Mouse (Mus musculus) layer of hippocampus, postnatal 36 days (tissue): ENCODE measurements around the gene Ppp4c. TPM values are rescaled to one million over a fixed set of nuclear protein-coding genes. Genes with fewer than 3 reads are reported as not detected.

Source experiments
- DNase-seq, 2 experiments: peaks; one replicate each; pipeline ENCODE4 v3.0.0; 2022
- total RNA-seq, 2 experiments: library from RNA; stranded (reverse); gene quantifications; 2 replicates each; pipeline ENCODE4 v1.2.3; 2021

Ppp4c gene
- total RNA-seq, 2 experiments from 2014 or later, result 54.3 to 59.5 TPM

DNA sequence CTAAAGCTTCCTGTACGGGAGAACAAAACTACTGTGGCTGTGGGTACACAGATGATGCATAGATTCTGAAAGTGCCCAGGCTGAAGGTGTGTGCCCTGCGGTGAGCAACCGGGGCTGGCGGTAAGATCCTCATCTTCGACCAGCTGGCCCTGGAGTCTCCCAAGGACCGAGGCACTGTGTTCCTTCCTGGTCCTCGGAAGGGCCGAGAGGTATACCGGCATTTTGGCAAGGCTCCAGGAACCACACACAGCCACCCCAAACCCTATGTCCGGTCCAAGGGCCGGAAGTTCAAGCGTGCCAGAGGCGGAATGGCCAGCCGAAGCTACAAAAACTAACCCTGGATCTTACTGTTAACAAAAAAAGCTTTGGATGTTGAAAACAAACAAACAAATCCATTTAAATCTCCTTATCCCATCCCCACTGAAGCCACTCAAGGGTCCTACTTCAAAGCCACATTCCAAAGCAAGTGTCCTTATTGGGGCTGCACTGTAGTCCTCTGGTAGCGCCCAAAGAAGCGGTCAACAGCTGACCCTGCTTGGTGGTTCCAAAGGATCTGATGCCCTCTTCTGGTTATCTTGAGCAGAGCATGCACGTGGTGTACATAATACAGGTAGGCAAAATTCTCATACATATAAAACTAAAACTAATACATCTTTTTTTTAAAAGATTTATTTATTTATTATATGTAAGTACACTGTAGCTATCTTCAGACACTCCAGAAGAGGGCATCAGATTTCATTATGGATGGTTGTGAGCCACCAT, 42.5 kb downstream of the Ppp4c start:
- no peak for DNase-seq

DNA sequence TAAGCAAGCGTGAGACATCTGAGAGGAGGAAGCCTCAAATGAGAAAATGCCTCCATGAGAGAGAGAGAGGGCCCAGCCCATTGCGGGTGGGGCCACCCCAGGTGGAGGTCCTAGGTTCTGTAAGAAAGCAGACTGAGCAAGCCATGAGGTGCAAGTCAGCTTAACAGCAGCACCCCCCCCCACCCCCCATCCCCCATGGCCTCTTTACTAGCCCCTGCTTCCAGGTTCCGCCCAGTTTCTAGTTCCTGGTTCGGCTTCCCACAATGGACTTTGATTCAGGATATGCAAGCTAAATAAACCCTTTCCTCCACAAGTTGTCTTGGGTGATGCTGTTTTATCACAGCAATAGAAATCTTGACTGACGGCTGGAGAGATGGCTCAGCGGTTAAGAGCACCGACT, 43.5 kb downstream of the Ppp4c start:
- DNase-seq, result no peak

DNA sequence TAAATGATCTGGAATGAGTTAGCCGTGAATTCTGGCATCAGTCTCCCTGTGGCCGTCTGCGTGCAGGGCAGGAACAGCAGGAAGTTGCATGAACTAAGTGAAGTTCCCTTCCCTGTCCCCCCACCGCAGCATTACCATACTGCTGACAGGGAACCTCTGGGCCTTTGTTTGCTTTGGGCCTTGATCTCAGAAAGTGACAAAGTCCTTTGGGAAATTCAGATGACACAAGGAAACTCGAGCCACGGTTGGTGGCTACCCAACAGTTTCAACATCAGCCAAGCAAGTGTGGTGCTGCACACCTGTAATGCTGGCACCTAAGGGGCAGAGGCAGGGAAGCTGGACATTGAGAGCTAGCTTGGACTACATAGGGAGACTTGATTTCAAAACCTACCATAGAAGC, 45.5 kb downstream of the Ppp4c start:
- DNase-seq, result no peak

DNA sequence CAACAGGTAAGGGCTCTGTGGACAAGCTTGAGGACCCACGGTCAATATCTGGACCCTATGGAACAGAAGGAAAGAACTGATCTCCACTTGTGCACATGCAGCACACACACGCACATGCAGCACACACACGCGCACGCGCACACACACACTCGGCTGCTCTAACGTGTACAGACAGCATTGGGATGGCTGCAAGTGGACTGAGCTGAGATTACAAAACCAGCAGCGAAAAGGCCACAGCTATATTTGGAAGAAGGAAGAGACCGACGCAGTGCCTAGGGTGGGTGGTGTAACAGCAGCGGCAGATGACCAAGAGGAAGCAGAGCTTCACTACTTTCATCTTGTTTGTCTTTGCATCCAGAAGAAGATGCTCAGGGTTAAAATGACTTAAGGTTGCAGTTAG, 46.2 kb downstream of the Ppp4c start:
- DNase-seq, result no peak

DNA sequence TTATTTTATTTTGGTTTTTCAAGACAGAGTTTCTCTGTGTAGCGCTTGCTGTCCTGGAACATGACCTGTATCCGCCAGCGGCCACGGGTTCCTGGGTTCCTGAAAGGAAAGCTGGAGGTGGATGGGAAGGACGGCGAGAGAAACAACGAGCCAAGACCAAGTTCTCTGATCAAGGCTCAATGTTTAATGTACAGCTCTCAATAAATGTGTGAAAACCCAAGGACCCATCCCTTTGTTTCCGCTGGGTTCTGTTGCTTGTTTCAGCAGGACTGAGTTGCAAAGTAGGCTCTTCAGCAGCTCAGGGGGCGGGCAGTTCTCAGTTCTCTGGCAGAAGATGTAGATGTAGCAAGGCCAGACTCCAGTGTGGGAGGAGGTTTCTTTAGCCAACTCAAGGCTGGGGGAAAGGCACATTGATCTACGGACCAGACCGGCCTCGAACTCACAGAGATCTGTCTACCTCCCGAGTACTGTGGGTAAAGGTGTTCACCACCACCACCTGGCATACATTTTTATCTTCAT, 50.3 kb downstream of the Ppp4c start:
- no peak for DNase-seq

DNA sequence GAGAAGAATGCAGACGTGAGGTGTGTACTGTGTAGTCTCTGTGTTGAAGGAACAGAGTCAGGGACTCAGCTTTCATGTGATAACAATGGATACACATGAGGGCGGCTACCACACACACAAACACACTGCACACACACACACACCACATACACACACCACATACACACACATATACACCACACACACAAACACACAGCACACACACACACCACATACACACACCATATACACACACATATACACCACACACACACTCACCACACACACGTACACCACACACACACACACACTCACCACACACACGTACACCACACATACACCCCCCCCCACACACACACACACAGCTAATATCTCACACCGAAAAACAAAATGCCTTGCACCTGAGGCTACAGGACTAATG, 50.8 kb downstream of the Ppp4c start:
- no peak for DNase-seq

DNA sequence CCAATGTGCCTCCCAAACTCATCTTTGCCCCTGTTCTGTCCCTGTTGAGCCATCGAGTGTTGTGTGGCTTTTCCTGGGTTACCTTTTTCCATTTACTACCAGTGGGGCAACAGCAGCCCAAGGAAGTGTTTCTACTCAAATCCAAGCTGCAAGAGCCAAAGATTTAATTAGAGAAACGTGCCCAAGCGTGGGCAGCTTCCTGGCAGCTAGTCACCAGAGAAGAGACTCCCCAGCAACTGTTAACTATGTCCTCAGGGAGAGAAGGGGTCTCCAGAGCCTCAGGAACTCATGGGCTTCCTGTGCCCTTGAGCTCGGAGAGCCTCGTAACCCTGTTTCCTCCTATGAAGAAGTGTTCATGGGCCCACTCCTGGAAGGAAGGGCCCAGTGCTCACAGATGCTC, 51.3 kb downstream of the Ppp4c start:
- DNase-seq, result no peak

DNA sequence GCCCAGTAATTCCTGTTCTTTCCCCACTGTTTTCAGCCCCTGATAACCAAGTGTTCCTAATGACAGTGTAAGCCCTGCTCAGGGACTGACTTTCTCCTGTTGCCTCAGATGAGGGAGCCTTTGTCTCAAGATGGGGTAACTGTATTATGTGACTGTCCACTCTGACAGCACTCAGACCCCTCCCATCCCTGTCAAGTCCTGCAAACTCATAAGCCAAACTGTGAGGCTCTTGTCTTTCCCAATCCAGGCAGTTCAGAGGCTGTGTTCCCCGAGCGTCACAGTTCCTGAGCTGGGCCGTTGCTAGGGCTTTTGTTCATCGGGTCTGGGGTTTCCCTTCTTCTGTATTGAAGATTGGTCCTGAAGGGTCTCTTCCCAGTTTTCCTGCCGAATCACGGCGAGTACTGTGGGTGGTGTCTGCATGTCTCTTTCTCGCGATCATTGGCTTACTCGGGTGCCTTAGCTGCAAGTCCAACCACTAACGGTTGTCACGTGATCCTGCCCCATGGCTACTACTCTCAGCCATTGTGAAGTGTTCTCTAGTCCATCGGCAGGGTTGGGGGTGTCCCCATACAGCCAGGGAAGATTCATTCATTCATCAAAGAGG, 52.1 kb downstream of the Ppp4c start:
- no peak for DNase-seq

DNA sequence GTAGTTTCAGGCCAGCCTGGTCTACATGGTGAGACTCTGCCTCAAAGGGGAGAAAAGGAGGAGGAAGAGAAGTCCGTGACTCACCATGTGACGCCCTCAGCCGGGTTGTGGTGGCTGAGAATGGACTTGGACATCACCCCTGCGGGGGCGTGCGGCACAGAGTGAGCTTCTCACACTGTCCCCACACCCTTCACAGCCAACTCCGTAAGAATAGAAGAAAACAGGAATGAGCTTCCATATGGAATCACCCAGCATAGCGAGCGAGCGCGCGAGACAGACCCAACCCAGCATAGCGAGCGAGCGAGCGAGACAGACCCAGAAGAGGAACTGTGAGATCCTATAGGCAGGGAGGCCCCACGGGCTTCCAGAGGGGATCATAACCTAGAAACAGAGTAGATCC, 52.7 kb downstream of the Ppp4c start:
- DNase-seq, result no peak

DNA sequence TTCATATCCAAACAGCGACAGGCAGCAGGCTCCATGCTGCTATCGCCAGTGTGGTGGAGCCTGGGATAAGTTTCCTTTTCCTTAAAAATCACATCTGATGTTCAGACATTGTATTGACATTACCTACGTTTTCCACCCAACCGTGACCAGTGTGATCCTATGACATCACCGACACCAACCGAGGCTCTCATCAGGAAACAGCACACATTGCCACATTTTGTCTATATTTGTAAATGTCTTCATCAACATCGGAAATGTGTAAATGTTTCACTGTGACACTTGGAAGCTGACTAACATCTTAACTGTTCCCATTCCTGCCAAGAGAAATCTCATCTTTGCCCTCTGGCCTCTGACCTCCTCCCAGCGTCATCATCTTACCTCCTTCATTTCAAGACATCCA, 56.2 kb downstream of the Ppp4c start:
- DNase-seq, result no peak

Other genes starting within 250 kb of the Ppp4c start
- 100 to 1,000 TPM; 172 to 177 TPM for gene Eif3c, start 226.1 kb downstream of the Ppp4c start, total RNA-seq
- under 1 TPM; 0.40 to 0.42 TPM for gene Apobr, start 207.6 kb downstream of the Ppp4c start, total RNA-seq
- 10 to 100 TPM; 28.3 to 32.9 TPM for gene Cln3, start 206.7 kb downstream of the Ppp4c start, total RNA-seq
- gene Il27, start 197.6 kb downstream of the Ppp4c start, total RNA-seq, result not detected
- 1 to 10 TPM; 7.5 to 7.9 TPM for gene Nupr1, start 161.6 kb downstream of the Ppp4c start, total RNA-seq
- 10 to 100 TPM; 25.6 to 30.3 TPM for gene Sgf29, start 143.2 kb downstream of the Ppp4c start, total RNA-seq
- gene Sult1a1, start 116.1 kb downstream of the Ppp4c start, total RNA-seq, result 10 to 100 TPM in 1 of 2 experiments, 1 to 10 TPM in 1; 6.3 to 11.2 TPM
- 100 to 1,000 TPM in 1 of 2 experiments, 10 to 100 TPM in 1; 98.8 to 109 TPM for gene Bola2, start 97.1 kb downstream of the Ppp4c start, total RNA-seq
- 10 to 100 TPM; 16.2 to 16.4 TPM for gene Slx1b, start 96.7 kb downstream of the Ppp4c start, total RNA-seq
- 100 to 1,000 TPM; 114 to 121 TPM for gene Coro1a, start 84.7 kb downstream of the Ppp4c start, total RNA-seq
- gene Mapk3, start 32.9 kb downstream of the Ppp4c start, total RNA-seq, result 100 to 1,000 TPM; 144 to 146 TPM
- 1 to 10 TPM; 2.5 to 5.1 TPM for gene Gdpd3, start 26.2 kb downstream of the Ppp4c start, total RNA-seq
- gene Ypel3, start 15.5 kb downstream of the Ppp4c start, total RNA-seq, result 100 to 1,000 TPM; 278 to 291 TPM
- 1 to 10 TPM in 1 of 2 experiments, under 1 TPM in 1; 0.75 to 1.1 TPM for gene Tbx6, start 11.0 kb downstream of the Ppp4c start, total RNA-seq
- gene Fam57b, start 5.2 kb upstream of the Ppp4c start, total RNA-seq, result 10 to 100 TPM; 75.1 to 83.3 TPM
- not detected for gene 4930451I11Rik, start 39.1 kb upstream of the Ppp4c start, total RNA-seq
- gene Doc2a, start 54.9 kb upstream of the Ppp4c start, total RNA-seq, result 10 to 100 TPM; 16.1 to 17.7 TPM
- gene Hirip3, start 69.5 kb upstream of the Ppp4c start, total RNA-seq, result 10 to 100 TPM; 29.5 to 32.0 TPM
- gene Ino80e, start 69.9 kb upstream of the Ppp4c start, total RNA-seq, result 10 to 100 TPM; 53.5 to 56.0 TPM
- 100 to 1,000 TPM; 151 to 165 TPM for gene Taok2, start 92.2 kb upstream of the Ppp4c start, total RNA-seq
- gene Tmem219, start 130.4 kb upstream of the Ppp4c start, total RNA-seq, result 10 to 100 TPM; 23.2 to 23.8 TPM
- gene Kctd13, start 136.4 kb upstream of the Ppp4c start, total RNA-seq, result 100 to 1,000 TPM; 161 to 171 TPM
- gene Asphd1, start 157.1 kb upstream of the Ppp4c start, total RNA-seq, result 10 to 100 TPM; 34.1 to 35.4 TPM
- gene Sez6l2, start 158.1 kb upstream of the Ppp4c start, total RNA-seq, result 100 to 1,000 TPM; 427 to 447 TPM
- gene Cdipt, start 183.4 kb upstream of the Ppp4c start, total RNA-seq, result 100 to 1,000 TPM; 159 to 164 TPM
- under 1 TPM in 1 of 2 experiments, not detected in 1; 0.35 TPM for gene Cdiptos, start 183.6 kb upstream of the Ppp4c start, total RNA-seq
- 1 to 10 TPM; 7.2 to 8.4 TPM for gene Mvp, start 222.1 kb upstream of the Ppp4c start, total RNA-seq
- under 1 TPM in 1 of 2 experiments, not detected in 1; 0.90 TPM for gene Pagr1b, start 224.0 kb upstream of the Ppp4c start, total RNA-seq
- 10 to 100 TPM; 10.4 to 16.2 TPM for gene Pagr1a, start 224.9 kb upstream of the Ppp4c start, total RNA-seq
- gene Gm42742, start 228.6 kb upstream of the Ppp4c start, total RNA-seq, result 10 to 100 TPM; 68.6 to 82.2 TPM
- 100 to 1,000 TPM; 229 to 233 TPM for gene Prrt2, start 228.7 kb upstream of the Ppp4c start, total RNA-seq
- 100 to 1,000 TPM; 258 to 261 TPM for gene Maz, start 234.5 kb upstream of the Ppp4c start, total RNA-seq
- 1 to 10 TPM; 6.9 to 7.3 TPM for gene Kif22, start 250.0 kb upstream of the Ppp4c start, total RNA-seq